Mouse (Mus musculus) bone marrow macrophage, adult 2 months (primary cell): Measurements from ENCODE around the gene Prr12.

ENCODE experiments used
- CTCF ChIP-seq: IDR thresholded peaks from 2 replicates; pipeline ENCODE4 v1.5.1; 2012; ENCODE audit warnings: low read depth, mild to moderate bottlenecking, low read length, moderate library complexity
- POLR2A ChIP-seq: IDR thresholded peaks from 2 replicates; pipeline ENCODE4 v1.6.1; 2012; ENCODE audit warnings: mild to moderate bottlenecking, low read depth, low read length, borderline replicate concordance

DNA sequence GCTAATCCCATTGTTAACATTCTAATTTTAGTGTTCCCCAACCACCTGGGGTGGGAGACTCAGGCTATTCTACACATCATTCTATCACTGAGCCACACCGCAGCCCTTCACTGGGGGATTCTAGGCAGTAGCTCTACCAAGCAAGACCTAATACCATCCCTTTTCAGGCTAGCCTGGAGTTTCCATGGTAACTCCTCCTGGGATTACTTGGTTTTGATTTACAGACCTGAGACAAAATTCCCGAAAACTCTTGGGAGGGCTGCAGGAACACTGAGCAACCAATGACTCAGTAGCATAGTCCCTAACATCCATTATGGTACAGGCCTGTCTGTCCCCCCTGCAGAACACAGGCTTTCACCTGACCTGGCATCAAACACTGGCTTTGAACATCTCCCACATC, 26.4 kb downstream of the Prr12 start:
- TF ChIP-seq CTCF (no peak), POLR2A (no peak)
